Mouse (Mus musculus) midbrain, embryonic 12.5 days (tissue): ENCODE results near the gene Prkcb. TPM values are rescaled to one million over a fixed set of nuclear protein-coding genes. Genes with fewer than 3 reads are reported as not detected.
A peak's percentile ranks its signal among the peaks of the same experiment; 100 is the strongest.

Experiments used
- ATAC-seq: fragments of 200-750 bp; cut with Nextera tagmentation; 2 replicates; pipeline ENCODE4 v1.8.0; 2017; ENCODE audit warnings: low read depth, moderate TSS enrichment, moderate library complexity; ENCODE audit not compliant: low FRiP score
- H3K27ac ChIP-seq: fragments of 300-500 bp; sonication (generic); replicated peaks from 2 replicates; pipeline ENCODE4 v1.5.1; 2016; ENCODE audit warnings: mild to moderate bottlenecking
- H3K27me3 ChIP-seq: fragments of 300-500 bp; sonication (generic); 2 replicates; pipeline ENCODE4 v1.6.1; 2016; ENCODE audit warnings: mild to moderate bottlenecking
- H3K36me3 ChIP-seq: fragments of 300-500 bp; sonication (generic); 2 replicates; pipeline ENCODE4 v1.6.1; 2016
- H3K4me1 ChIP-seq: fragments of 300-500 bp; sonication (generic); 2 replicates; pipeline ENCODE4 v1.6.1; 2016
- H3K4me2 ChIP-seq: fragments of 300-500 bp; sonication (generic); replicated peaks from 2 replicates; pipeline ENCODE4 v1.6.1; 2016; ENCODE audit warnings: mild to moderate bottlenecking, moderate library complexity
- H3K4me3 ChIP-seq: fragments of 300-500 bp; sonication (generic); 2 replicates; pipeline ENCODE4 v1.5.1; 2016; ENCODE audit warnings: mild to moderate bottlenecking
- H3K9ac ChIP-seq: fragments of 300-500 bp; sonication (generic); replicated peaks from 2 replicates; pipeline ENCODE4 v1.6.1; 2016; ENCODE audit warnings: mild to moderate bottlenecking, moderate library complexity
- H3K9me3 ChIP-seq: fragments of 300-500 bp; sonication (generic); 2 replicates; pipeline ENCODE4 v1.6.1; 2016; ENCODE audit warnings: mild to moderate bottlenecking
- WGBS: fragments of 180-500 bp; shearing (Covaris S2); methylation state at CpG from one replicate; pipeline ENCODE4 v1.1.7; 2016; 5-methylcytosine and 5-hydroxymethylcytosine counted together
- polyA plus RNA-seq: library from polyadenylated mRNA; unstranded; fragments of >200 nt; fragmentation: Nextera tagmentation; extraction: Ambion mirVana; gene quantifications from 2 replicates; pipeline ENCODE4 v1.2.1, GENCODE M21; 2016

Gene Prkcb
- polyA plus RNA-seq, 1 experiment from 2014 or later = 24.2 TPM

- 77% methylated on average over 7 of the region's 7 CpGs for WGBS
- H3K36me3 ChIP-seq = no peaks in the 10 kb centered on the region
- H3K4me1 ChIP-seq = peaks cover 7% of the 10 kb centered on the region
- no peak overlapping the region for H3K4me3 ChIP-seq
- H3K9me3 ChIP-seq = no peaks in the 10 kb centered on the region
- ATAC-seq = no peak
- no peak overlapping the region for H3K9ac ChIP-seq
- no peaks in the 10 kb centered on the region for H3K27me3 ChIP-seq
- H3K4me2 ChIP-seq = no peak overlapping the region
- H3K27ac ChIP-seq = no peak overlapping the region
Measured at GRCm38 (mm10) chr7:122395159-122395975, 106.8 kb downstream of the Prkcb start.

DNA sequence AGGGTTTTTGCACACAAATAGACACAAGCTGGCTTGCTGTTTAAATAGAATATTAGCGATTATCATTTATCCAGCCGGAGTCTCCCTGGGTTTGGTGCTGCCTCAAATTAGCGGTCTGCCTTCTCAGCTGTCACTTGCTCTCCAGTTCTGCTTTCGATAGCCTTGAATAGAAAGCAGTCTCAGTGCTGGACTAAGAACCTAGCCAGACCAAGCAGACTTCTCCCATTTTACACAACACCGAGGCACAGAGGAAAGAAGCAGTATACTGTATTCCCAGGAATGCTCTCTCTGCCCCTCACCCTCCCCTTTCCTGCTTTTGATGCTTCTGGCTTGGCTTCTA is 107.4 kb downstream of the Prkcb start:
- no peak overlapping the region for H3K4me2 ChIP-seq
- 0 out of 2 replicates have a peak, but pooled peaks cover 1% of the 10 kb centered on the region for H3K4me1 ChIP-seq
- H3K4me3 ChIP-seq = no peak overlapping the region
- WGBS = 80% methylated on average over 5 of the region's 5 CpGs
- no peaks in the 10 kb centered on the region for H3K36me3 ChIP-seq
- H3K27ac ChIP-seq = no peak overlapping the region
- H3K9ac ChIP-seq = no peak overlapping the region
- H3K9me3 ChIP-seq = no peaks in the 10 kb centered on the region
- ATAC-seq = no peak
- no peaks in the 10 kb centered on the region for H3K27me3 ChIP-seq

DNA sequence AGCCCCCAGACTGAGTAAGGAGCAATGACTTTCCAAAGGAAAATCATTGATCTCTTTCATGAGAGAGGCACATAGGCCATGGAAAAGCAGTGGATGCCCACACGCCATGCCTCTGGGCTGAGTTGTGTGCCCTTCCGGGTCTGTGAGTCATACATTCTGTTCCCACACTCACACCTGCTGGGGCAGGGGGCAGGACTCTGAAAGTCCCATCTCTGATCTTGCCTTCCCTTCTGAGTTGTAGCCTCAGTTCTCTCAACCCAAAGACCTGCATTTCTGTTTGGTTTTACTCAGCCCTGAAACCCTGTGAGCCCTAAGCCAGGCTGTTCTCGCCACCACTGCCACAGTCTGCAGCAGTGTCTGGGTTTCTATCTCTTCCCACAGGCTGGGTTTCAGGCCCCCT is 109.1 kb downstream of the Prkcb start:
- Histone ChIP-seq H3K9me3 (no peaks in the 10 kb centered on the region), H3K9ac (no peak overlapping the region), H3K4me3 (no peak overlapping the region), H3K4me1 (no peaks in the 10 kb centered on the region), H3K36me3 (no peaks in the 10 kb centered on the region), H3K4me2 (no peak overlapping the region), H3K27me3 (no peaks in the 10 kb centered on the region), H3K27ac (no peak overlapping the region)
- ATAC-seq = no peak
- 87% methylated on average over 3 of the region's 3 CpGs for WGBS

DNA sequence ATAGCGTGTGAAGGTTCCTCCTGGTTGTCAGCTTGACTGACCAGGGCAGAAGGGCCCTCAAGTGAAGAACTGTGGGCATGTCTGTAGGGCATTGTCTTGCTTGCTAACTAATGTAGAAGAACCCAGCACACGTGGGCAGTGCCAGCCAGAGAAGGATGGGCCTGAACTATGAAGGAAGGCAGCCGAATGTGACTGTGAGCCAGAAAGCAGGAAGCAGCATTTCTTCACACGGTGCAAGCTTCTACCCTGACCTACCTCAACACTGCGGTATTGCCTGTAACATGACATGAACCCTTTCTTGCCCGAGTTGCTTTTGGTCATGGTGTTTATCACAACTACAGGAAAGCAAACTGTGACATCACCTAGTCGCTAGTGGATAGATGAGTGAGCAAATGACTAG is 113.5 kb downstream of the Prkcb start:
- no peak for ATAC-seq
- WGBS = 92% methylated on average over 7 of the region's 7 CpGs

GRCm38 (mm10) chr7:122403343-122403742 is 114.8 kb downstream of the Prkcb start:
- 92% methylated on average over 4 of the region's 4 CpGs for WGBS
- Histone ChIP-seq H3K36me3 (no peaks in the 10 kb centered on the region), H3K27me3 (no peaks in the 10 kb centered on the region), H3K4me3 (no peak overlapping the region), H3K4me2 (no peak overlapping the region), H3K9me3 (no peaks in the 10 kb centered on the region), H3K4me1 (peaks cover 26% of the 10 kb centered on the region), H3K27ac (no peak overlapping the region), H3K9ac (no peak overlapping the region)
- no peak for ATAC-seq

More for the DNA sequence above, 113.5 kb downstream of the Prkcb start:
- no peak overlapping the region for H3K4me2 ChIP-seq
- no peaks in the 10 kb centered on the region for H3K36me3 ChIP-seq
- H3K9me3 ChIP-seq = no peaks in the 10 kb centered on the region
- H3K27ac ChIP-seq = no peak overlapping the region
- H3K9ac ChIP-seq = no peak overlapping the region
- H3K4me1 ChIP-seq = peaks cover 25% of the 10 kb centered on the region
- H3K4me3 ChIP-seq = no peak overlapping the region
- H3K27me3 ChIP-seq = no peaks in the 10 kb centered on the region

GRCm38 (mm10) chr7:122404571-122405393 is 116.2 kb downstream of the Prkcb start:
- WGBS = 1% methylated on average over 21 of the region's 21 CpGs
- H3K9ac ChIP-seq = no peak overlapping the region; the same call in 1 of the 2 replicates
- ATAC-seq = peak; percentile 72
- no peaks in the 10 kb centered on the region for H3K27me3 ChIP-seq
- H3K4me1 ChIP-seq = peaks cover 26% of the 10 kb centered on the region
- no peaks in the 10 kb centered on the region for H3K36me3 ChIP-seq
- peak overlapping the region; percentile 72 for H3K27ac ChIP-seq
- H3K4me3 ChIP-seq = peak overlapping the region; percentile 6; the same call in 1 of the 2 replicates
- H3K9me3 ChIP-seq = no peaks in the 10 kb centered on the region
- peak overlapping the region; percentile 48 for H3K4me2 ChIP-seq

DNA sequence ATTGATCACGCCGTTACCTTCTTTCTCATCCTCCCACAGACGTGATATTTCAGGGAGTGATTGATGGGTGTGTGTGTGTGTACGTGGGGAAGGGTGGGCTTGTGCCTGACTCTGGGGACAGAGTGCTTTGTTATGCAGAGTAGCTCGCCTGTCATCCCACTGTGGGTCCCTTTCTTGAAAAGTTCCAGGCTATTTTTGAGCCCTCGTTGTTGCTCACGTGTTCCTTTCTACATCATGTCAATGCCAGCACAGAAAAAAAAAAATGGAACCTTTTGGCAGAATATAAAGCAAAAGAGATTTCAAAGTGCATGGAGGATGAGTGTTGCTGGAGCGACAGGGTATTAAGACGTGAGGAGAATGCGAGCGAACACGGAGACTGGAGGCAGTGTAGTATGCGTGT is 118.1 kb downstream of the Prkcb start:
- 53% methylated on average over 13 of the region's 13 CpGs for WGBS
- Histone ChIP-seq H3K4me2 (no peak overlapping the region), H3K9me3 (no peaks in the 10 kb centered on the region), H3K4me1 (peaks cover 26% of the 10 kb centered on the region), H3K27me3 (no peaks in the 10 kb centered on the region; the same call in 1 of the 2 replicates), H3K27ac (no peak overlapping the region), H3K9ac (no peak overlapping the region), H3K36me3 (no peaks in the 10 kb centered on the region), H3K4me3 (no peak overlapping the region)
- ATAC-seq = peak; percentile 56; the same call in 1 of the 2 replicates

GRCm38 (mm10) chr7:122409945-122410344 is 121.4 kb downstream of the Prkcb start:
- H3K4me3 ChIP-seq = no peak overlapping the region
- H3K4me1 ChIP-seq = peaks cover 17% of the 10 kb centered on the region
- H3K4me2 ChIP-seq = no peak overlapping the region
- no peak for ATAC-seq
- H3K9me3 ChIP-seq = no peaks in the 10 kb centered on the region
- H3K27me3 ChIP-seq = no peaks in the 10 kb centered on the region; the same call in 1 of the 2 replicates
- WGBS = 82% methylated on average over 6 of the region's 6 CpGs
- no peak overlapping the region for H3K9ac ChIP-seq
- no peak overlapping the region for H3K27ac ChIP-seq
- H3K36me3 ChIP-seq = no peaks in the 10 kb centered on the region

DNA sequence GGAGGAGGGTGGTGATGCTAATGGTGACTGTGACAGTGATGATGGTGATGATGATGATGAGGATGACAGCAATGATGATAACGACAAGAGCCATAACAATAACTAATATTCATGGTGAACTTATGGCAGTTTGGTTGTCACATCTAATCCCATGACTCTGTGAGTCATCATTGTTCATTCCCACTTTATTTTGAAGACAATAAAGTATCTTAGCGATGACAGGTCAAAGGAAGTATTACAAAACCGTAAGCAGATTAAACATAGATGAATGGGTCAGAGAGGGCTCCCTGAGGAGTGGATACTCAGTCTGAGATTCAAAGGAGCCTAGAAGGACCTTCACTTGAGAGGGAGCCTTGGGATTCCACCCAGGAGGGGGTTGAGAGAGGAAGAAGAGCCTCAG is 122.3 kb downstream of the Prkcb start:
- no peak overlapping the region for H3K9ac ChIP-seq
- H3K9me3 ChIP-seq = no peaks in the 10 kb centered on the region
- no peaks in the 10 kb centered on the region; the same call in 1 of the 2 replicates for H3K27me3 ChIP-seq
- H3K27ac ChIP-seq = no peak overlapping the region
- WGBS = 75% methylated on average over 3 of the region's 3 CpGs
- ATAC-seq = no peak
- H3K4me2 ChIP-seq = no peak overlapping the region
- H3K36me3 ChIP-seq = no peaks in the 10 kb centered on the region
- peaks cover 12% of the 10 kb centered on the region for H3K4me1 ChIP-seq
- H3K4me3 ChIP-seq = no peak overlapping the region

- ATAC-seq = no peak
- Histone ChIP-seq H3K27me3 (no peaks in the 10 kb centered on the region; the same call in 1 of the 2 replicates), H3K36me3 (no peaks in the 10 kb centered on the region), H3K27ac (no peak overlapping the region), H3K4me2 (no peak overlapping the region), H3K9ac (no peak overlapping the region), H3K9me3 (no peaks in the 10 kb centered on the region), H3K4me1 (no peaks in the 10 kb centered on the region), H3K4me3 (no peak overlapping the region)
- WGBS = 81% methylated on average over 6 of the region's 6 CpGs
Measured at GRCm38 (mm10) chr7:122413231-122413630, 124.7 kb downstream of the Prkcb start.

DNA sequence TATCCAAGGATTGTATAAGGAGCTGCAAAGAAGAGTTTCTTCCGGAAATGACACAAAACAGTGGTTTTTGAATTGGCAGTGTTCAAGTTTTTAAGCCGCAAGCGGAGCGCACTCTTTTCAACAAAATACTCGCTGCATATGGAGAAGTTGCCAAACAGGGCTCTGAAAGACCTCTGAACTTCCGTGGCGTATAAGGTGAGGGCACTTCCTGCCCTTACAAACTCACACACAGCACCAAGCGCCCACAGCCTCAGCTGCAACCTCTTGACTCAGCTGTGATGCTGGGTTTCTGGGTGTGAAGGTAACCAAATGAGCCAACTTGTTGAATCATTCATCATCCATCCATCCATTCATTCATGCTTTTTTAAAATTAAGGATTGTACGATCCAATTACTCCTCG is 125.6 kb downstream of the Prkcb start:
- no peak for ATAC-seq
- Histone ChIP-seq H3K4me3 (no peak overlapping the region), H3K4me2 (no peak overlapping the region), H3K4me1 (no peaks in the 10 kb centered on the region), H3K27me3 (no peaks in the 10 kb centered on the region; the same call in 1 of the 2 replicates), H3K27ac (no peak overlapping the region), H3K9ac (no peak overlapping the region), H3K9me3 (no peaks in the 10 kb centered on the region), H3K36me3 (no peaks in the 10 kb centered on the region)
- WGBS = 91% methylated on average over 10 of the region's 10 CpGs

GRCm38 (mm10) chr7:122414608-122415007 is 126.1 kb downstream of the Prkcb start:
- Histone ChIP-seq H3K9me3 (no peaks in the 10 kb centered on the region), H3K36me3 (no peaks in the 10 kb centered on the region), H3K4me2 (no peak overlapping the region), H3K27me3 (no peaks in the 10 kb centered on the region; the same call in 1 of the 2 replicates), H3K27ac (no peak overlapping the region), H3K4me3 (no peak overlapping the region), H3K4me1 (no peaks in the 10 kb centered on the region), H3K9ac (no peak overlapping the region)
- WGBS = 87% methylated on average over 6 of the region's 6 CpGs
- no peak for ATAC-seq
